Mouse (Mus musculus) heart, embryonic 16.5 days (tissue): ENCODE measurements around the gene Gm20388. TPM values are rescaled to one million over a fixed set of nuclear protein-coding genes. Genes with fewer than 3 reads are reported as not detected.

Experiments used
- ATAC-seq: fragments of 200-750 bp; cut with Nextera tagmentation; replicated peaks from 2 replicates; pipeline ENCODE4 v1.8.0; 2017; ENCODE audit warnings: moderate number of reproducible peaks; ENCODE audit not compliant: insufficient read depth, low FRiP score; ENCODE audit errors: extremely low read depth
- H3K27ac ChIP-seq: fragments of 300-500 bp; sonication (generic); 2 replicates; pipeline ENCODE4 v1.5.1; 2014; ENCODE audit warnings: mild to moderate bottlenecking, low read length, control low read depth, moderate library complexity
- H3K27me3 ChIP-seq: fragments of 300-500 bp; sonication (generic); 2 replicates; pipeline ENCODE4 v1.6.1; 2014; ENCODE audit warnings: low read length, mixed read lengths; ENCODE audit not compliant: control insufficient read depth, insufficient read depth
- H3K36me3 ChIP-seq: fragments of 300-500 bp; sonication (generic); 2 replicates; pipeline ENCODE4 v1.6.1; 2014; ENCODE audit not compliant: control insufficient read depth, insufficient read depth
- H3K4me1 ChIP-seq: fragments of 300-500 bp; sonication (generic); 2 replicates; pipeline ENCODE4 v1.6.1; 2014; ENCODE audit warnings: low read length, mixed read lengths; ENCODE audit not compliant: control insufficient read depth, insufficient read depth
- H3K4me2 ChIP-seq: fragments of 300-500 bp; sonication (generic); 2 replicates; pipeline ENCODE4 v1.6.1; 2014; ENCODE audit warnings: low read depth, mild to moderate bottlenecking, control low read depth, low read length
- H3K4me3 ChIP-seq: fragments of 300-500 bp; sonication (generic); 2 replicates; pipeline ENCODE4 v1.5.1; 2014; ENCODE audit warnings: mild to moderate bottlenecking, control low read depth, low read length
- H3K9ac ChIP-seq: fragments of 300-500 bp; sonication (generic); 2 replicates; pipeline ENCODE4 v1.6.1; 2014; ENCODE audit warnings: low read length, control low read depth
- H3K9me3 ChIP-seq: fragments of 300-500 bp; sonication (generic); replicated peaks from 2 replicates; pipeline ENCODE4 v1.6.1; 2016; ENCODE audit warnings: low read length; ENCODE audit not compliant: control insufficient read depth
- WGBS: fragments of 180-500 bp; shearing (Covaris S2); extraction: QIAGEN DNeasy Blood & Tissue Kit; methylation state at CpG from one replicate; pipeline ENCODE4 v1.1.7; 2014; 5-methylcytosine and 5-hydroxymethylcytosine counted together
- polyA plus RNA-seq: library from polyadenylated mRNA; unstranded; fragments of >200 nt; fragmentation: Nextera tagmentation; extraction: Ambion mirVana; gene quantifications from 2 replicates; pipeline ENCODE4 v1.2.1, GENCODE M21; 2015

Gm20388 gene
- polyA plus RNA-seq, 1 experiment from 2014 or later: 4.5 TPM

- no peaks in the 10 kb centered on the region for H3K27me3 ChIP-seq
- no peak overlapping the region for H3K9ac ChIP-seq
- no peak overlapping the region for H3K27ac ChIP-seq
- H3K4me3 ChIP-seq: no peak overlapping the region
- H3K9me3 ChIP-seq: peaks cover 7% of the 10 kb centered on the region; the same call in 1 of the 2 replicates
- ATAC-seq: no peak
- H3K36me3 ChIP-seq: no peaks in the 10 kb centered on the region
- WGBS: 91% methylated on average over 6 of the region's 6 CpGs
- H3K4me2 ChIP-seq: no peak overlapping the region
- peaks cover 4% of the 10 kb centered on the region; the same call in 1 of the 2 replicates for H3K4me1 ChIP-seq
These were observed 290.7 kb downstream of the Gm20388 start for GRCm38 (mm10) chr8:120201351-120201750.

- H3K4me3 ChIP-seq: no peak overlapping the region
- no peaks in the 10 kb centered on the region for H3K27me3 ChIP-seq
- no peak overlapping the region for H3K27ac ChIP-seq
- ATAC-seq: no peak; the same call in 1 of the 2 replicates
- H3K9ac ChIP-seq: no peak overlapping the region
- WGBS: 19% methylated on average over 3 of the region's 3 CpGs
- no peak overlapping the region for H3K4me2 ChIP-seq
- peaks cover 4% of the 10 kb centered on the region; the same call in 1 of the 2 replicates for H3K4me1 ChIP-seq
- H3K36me3 ChIP-seq: no peaks in the 10 kb centered on the region
- H3K9me3 ChIP-seq: peaks cover 7% of the 10 kb centered on the region; the same call in 1 of the 2 replicates
These were observed 291.9 kb downstream of the Gm20388 start for GRCm38 (mm10) chr8:120202546-120202945.

GRCm38 (mm10) chr8:120204736-120205360 lies 294.2 kb downstream of the Gm20388 start:
- no peaks in the 10 kb centered on the region for H3K36me3 ChIP-seq
- WGBS: 68% methylated on average over 7 of the region's 7 CpGs
- 0 out of 2 replicates have a peak, but pooled peaks have one; percentile 53 for ATAC-seq
- H3K4me2 ChIP-seq: no peak overlapping the region
- H3K4me1 ChIP-seq: peaks cover 4% of the 10 kb centered on the region; the same call in 1 of the 2 replicates
- no peak overlapping the region for H3K27ac ChIP-seq
- H3K4me3 ChIP-seq: no peak overlapping the region
- H3K9ac ChIP-seq: no peak overlapping the region
- peaks cover 4% of the 10 kb centered on the region; the same call in 1 of the 2 replicates for H3K9me3 ChIP-seq
- no peaks in the 10 kb centered on the region for H3K27me3 ChIP-seq

GRCm38 (mm10) chr8:120205916-120206315 lies 295.3 kb downstream of the Gm20388 start:
- Histone ChIP-seq H3K9me3 (no peaks in the 10 kb centered on the region), H3K4me3 (no peak overlapping the region), H3K27me3 (no peaks in the 10 kb centered on the region), H3K4me1 (peaks cover 8% of the 10 kb centered on the region), H3K27ac (no peak overlapping the region), H3K36me3 (no peaks in the 10 kb centered on the region), H3K9ac (no peak overlapping the region), H3K4me2 (no peak overlapping the region)
- no peak for ATAC-seq
- 81% methylated on average over 9 of the region's 9 CpGs for WGBS

GRCm38 (mm10) chr8:120207364-120207763 lies 296.7 kb downstream of the Gm20388 start:
- Histone ChIP-seq H3K9ac (no peak overlapping the region), H3K4me2 (no peak overlapping the region), H3K9me3 (no peaks in the 10 kb centered on the region), H3K27me3 (no peaks in the 10 kb centered on the region), H3K4me3 (no peak overlapping the region), H3K36me3 (no peaks in the 10 kb centered on the region), H3K4me1 (peaks cover 18% of the 10 kb centered on the region), H3K27ac (no peak overlapping the region)
- ATAC-seq: no peak
- 86% methylated on average over 8 of the region's 8 CpGs for WGBS

GRCm38 (mm10) chr8:120208113-120208512 lies 297.5 kb downstream of the Gm20388 start:
- H3K4me1 ChIP-seq: peaks cover 18% of the 10 kb centered on the region

GRCm38 (mm10) chr8:120211345-120211744 lies 300.7 kb downstream of the Gm20388 start:
- H3K4me1 ChIP-seq: peaks cover 23% of the 10 kb centered on the region
- H3K4me2 ChIP-seq: no peak overlapping the region
- no peak overlapping the region for H3K4me3 ChIP-seq
- no peaks in the 10 kb centered on the region for H3K9me3 ChIP-seq
- H3K9ac ChIP-seq: no peak overlapping the region
- ATAC-seq: 0 out of 2 replicates have a peak, but pooled peaks have one; percentile 26
- H3K27me3 ChIP-seq: no peaks in the 10 kb centered on the region
- H3K36me3 ChIP-seq: no peaks in the 10 kb centered on the region
- WGBS: 12% methylated on average over 4 of the region's 4 CpGs
- H3K27ac ChIP-seq: no peak overlapping the region

More at GRCm38 (mm10) chr8:120208113-120208512, 297.5 kb downstream of the Gm20388 start:
- Histone ChIP-seq H3K36me3 (no peaks in the 10 kb centered on the region), H3K9me3 (no peaks in the 10 kb centered on the region), H3K9ac (no peak overlapping the region), H3K4me2 (no peak overlapping the region), H3K27me3 (no peaks in the 10 kb centered on the region), H3K4me3 (no peak overlapping the region), H3K27ac (no peak overlapping the region)
- ATAC-seq: no peak
- 68% methylated on average over 11 of the region's 11 CpGs for WGBS

GRCm38 (mm10) chr8:120212596-120212995 lies 302.0 kb downstream of the Gm20388 start:
- ATAC-seq: no peak
- no peaks in the 10 kb centered on the region for H3K27me3 ChIP-seq
- no peak overlapping the region for H3K9ac ChIP-seq
- H3K9me3 ChIP-seq: no peaks in the 10 kb centered on the region
- 94% methylated on average over 7 of the region's 7 CpGs for WGBS
- no peak overlapping the region for H3K4me3 ChIP-seq
- no peaks in the 10 kb centered on the region for H3K36me3 ChIP-seq
- H3K4me2 ChIP-seq: no peak overlapping the region
- H3K27ac ChIP-seq: no peak overlapping the region
- H3K4me1 ChIP-seq: peaks cover 33% of the 10 kb centered on the region

GRCm38 (mm10) chr8:120213229-120213628 lies 302.6 kb downstream of the Gm20388 start:
- no peak for ATAC-seq
- Histone ChIP-seq H3K9me3 (no peaks in the 10 kb centered on the region), H3K4me2 (no peak overlapping the region), H3K9ac (no peak overlapping the region), H3K4me1 (peaks cover 36% of the 10 kb centered on the region), H3K27me3 (no peaks in the 10 kb centered on the region), H3K27ac (no peak overlapping the region), H3K36me3 (no peaks in the 10 kb centered on the region), H3K4me3 (no peak overlapping the region)
- 94% methylated on average over 3 of the region's 3 CpGs for WGBS
